Mouse (Mus musculus) lung, postnatal 0 days (tissue): ENCODE data around the gene Dvl2. TPM values are rescaled to one million over a fixed set of nuclear protein-coding genes. Genes with fewer than 3 reads are reported as not detected.

Source experiments
- ATAC-seq: fragments of 200-750 bp; cut with Nextera tagmentation; 2 replicates; pipeline ENCODE4 v1.8.0; 2017; ENCODE audit warnings: moderate library complexity
- DNase-seq: peaks from one replicate; pipeline ENCODE4 v3.0.0-alpha.2; 2016; ENCODE audit warnings: low spot score
- H3K27ac ChIP-seq: fragments of 300-500 bp; sonication (generic); 2 replicates; pipeline ENCODE4 v1.5.1; 2014; ENCODE audit warnings: antibody characterized with exemption, mild to moderate bottlenecking, low read length, mixed read lengths
- H3K27me3 ChIP-seq: fragments of 300-500 bp; sonication (generic); replicated peaks from 2 replicates; pipeline ENCODE4 v1.6.1; 2014; ENCODE audit warnings: low read length, mixed read lengths; ENCODE audit not compliant: insufficient read depth
- H3K36me3 ChIP-seq: fragments of 300-500 bp; sonication (generic); 2 replicates; pipeline ENCODE4 v1.6.1; 2014; ENCODE audit warnings: low read length, mixed read lengths; ENCODE audit not compliant: insufficient read depth
- H3K4me1 ChIP-seq: fragments of 300-500 bp; sonication (generic); 2 replicates; pipeline ENCODE4 v1.6.1; 2014; ENCODE audit warnings: antibody characterized with exemption, low read depth, low read length, mixed read lengths; ENCODE audit not compliant: insufficient read depth
- H3K4me2 ChIP-seq: fragments of 300-500 bp; sonication (generic); replicated peaks from 2 replicates; pipeline ENCODE4 v1.6.1; 2014; ENCODE audit warnings: low read depth, mild to moderate bottlenecking, low read length, moderate library complexity, mixed read lengths
- H3K4me3 ChIP-seq: fragments of 300-500 bp; sonication (generic); 2 replicates; pipeline ENCODE4 v1.5.1; 2014; ENCODE audit warnings: low read depth, low read length
- H3K9ac ChIP-seq: fragments of 300-500 bp; sonication (generic); replicated peaks from 2 replicates; pipeline ENCODE4 v1.6.1; 2014; ENCODE audit warnings: low read depth, mild to moderate bottlenecking
- H3K9me3 ChIP-seq: fragments of 300-500 bp; sonication (generic); 2 replicates; pipeline ENCODE4 v1.6.1; 2016; ENCODE audit warnings: low read length, mixed read lengths
- CTCF ChIP-seq: IDR thresholded peaks from 2 replicates; pipeline ENCODE4 v1.5.1; 2016; ENCODE audit warnings: antibody characterized with exemption, mild to moderate bottlenecking
- EP300 ChIP-seq: IDR thresholded peaks from 2 replicates; pipeline ENCODE4 v1.6.1; 2016; ENCODE audit warnings: antibody characterized with exemption, mild to moderate bottlenecking, control low read depth
- WGBS: fragments of 180-500 bp; shearing (Covaris S2); extraction: QIAGEN DNeasy Blood & Tissue Kit; methylation state at CpG from one replicate; pipeline ENCODE4 v1.1.7; 2014; 5-methylcytosine and 5-hydroxymethylcytosine counted together
- polyA plus RNA-seq: library from polyadenylated mRNA; unstranded; fragments of >200 nt; fragmentation: Nextera tagmentation; extraction: Ambion mirVana; gene quantifications from 2 replicates; pipeline ENCODE4 v1.2.1, GENCODE M21; 2015

The Dvl2 gene
- polyA plus RNA-seq, 1 experiment from 2014 or later, result 14.6 TPM

GRCm38 (mm10) chr11:69966860-69967517 is 33.4 kb upstream of the Dvl2 start:
- Histone ChIP-seq H3K4me2 (peak overlapping the region; percentile 64), H3K27ac (peak overlapping the region; percentile 87; the same call in 1 of the 2 replicates), H3K9ac (peak overlapping the region; percentile 50; the same call in 1 of the 2 replicates), H3K27me3 (peaks cover 16% of the 10 kb centered on the region), H3K36me3 (peaks cover 11% of the 10 kb centered on the region), H3K4me3 (peak overlapping the region; percentile 49), H3K9me3 (no peaks in the 10 kb centered on the region), H3K4me1 (no peaks in the 10 kb centered on the region)
- no peak for ATAC-seq
- no peak for DNase-seq
- TF ChIP-seq CTCF, result no peak
- TF ChIP-seq EP300, result no peak
- 34% methylated on average over 17 of the region's 17 CpGs for WGBS

- TF ChIP-seq EP300 (no peak), CTCF (no peak)
- H3K4me2 ChIP-seq, result no peak overlapping the region
- H3K27me3 ChIP-seq, result peaks cover 16% of the 10 kb centered on the region
- no peaks in the 10 kb centered on the region for H3K4me1 ChIP-seq
- no peak overlapping the region for H3K4me3 ChIP-seq
- 72% methylated on average over 4 of the region's 4 CpGs for WGBS
- H3K36me3 ChIP-seq, result peaks cover 15% of the 10 kb centered on the region
- DNase-seq (no peak), ATAC-seq (no peak)
- H3K9me3 ChIP-seq, result no peaks in the 10 kb centered on the region
- H3K27ac ChIP-seq, result no peak overlapping the region
- no peak overlapping the region for H3K9ac ChIP-seq
Measured at GRCm38 (mm10) chr11:69968793-69969192, 31.6 kb upstream of the Dvl2 start.

- H3K27me3 ChIP-seq, result peaks cover 9% of the 10 kb centered on the region
- TF ChIP-seq EP300 (no peak), CTCF (no peak)
- WGBS, result 72% methylated on average over 6 of the region's 6 CpGs
- peaks cover 27% of the 10 kb centered on the region for H3K36me3 ChIP-seq
- H3K4me2 ChIP-seq, result no peak overlapping the region
- H3K27ac ChIP-seq, result no peak overlapping the region
- no peak overlapping the region for H3K9ac ChIP-seq
- H3K9me3 ChIP-seq, result no peaks in the 10 kb centered on the region
- H3K4me1 ChIP-seq, result no peaks in the 10 kb centered on the region
- DNase-seq (no peak), ATAC-seq (no peak)
- H3K4me3 ChIP-seq, result no peak overlapping the region
Measured at GRCm38 (mm10) chr11:69970222-69970621, 30.2 kb upstream of the Dvl2 start.

- Histone ChIP-seq H3K9me3 (no peaks in the 10 kb centered on the region), H3K4me2 (no peak overlapping the region), H3K4me1 (no peaks in the 10 kb centered on the region), H3K27me3 (0 out of 2 replicates have a peak, but pooled peaks cover 5% of the 10 kb centered on the region), H3K27ac (no peak overlapping the region), H3K36me3 (peaks cover 29% of the 10 kb centered on the region), H3K4me3 (no peak overlapping the region), H3K9ac (no peak overlapping the region)
- ATAC-seq, result no peak
- WGBS, result 77% methylated on average over 3 of the region's 3 CpGs
- TF ChIP-seq CTCF, result no peak
- no peak for TF ChIP-seq EP300
- no peak for DNase-seq
Measured at GRCm38 (mm10) chr11:69970775-69971174, 29.6 kb upstream of the Dvl2 start.

- WGBS, result 88% methylated on average over 2 of the region's 2 CpGs
- H3K36me3 ChIP-seq, result peaks cover 28% of the 10 kb centered on the region
Measured at GRCm38 (mm10) chr11:69974907-69975306, 25.5 kb upstream of the Dvl2 start.

GRCm38 (mm10) chr11:69976271-69976670 is 24.1 kb upstream of the Dvl2 start:
- Histone ChIP-seq H3K4me3 (no peak overlapping the region), H3K4me1 (peaks cover 6% of the 10 kb centered on the region; the same call in 1 of the 2 replicates), H3K4me2 (no peak overlapping the region), H3K9ac (no peak overlapping the region), H3K27me3 (no peaks in the 10 kb centered on the region), H3K9me3 (no peaks in the 10 kb centered on the region), H3K36me3 (peaks cover 23% of the 10 kb centered on the region; the same call in 1 of the 2 replicates), H3K27ac (no peak overlapping the region)
- WGBS, result 83% methylated on average over 4 of the region's 4 CpGs
- no peak for ATAC-seq
- TF ChIP-seq EP300, result no peak
- TF ChIP-seq CTCF, result no peak
- DNase-seq, result no peak

More at GRCm38 (mm10) chr11:69974907-69975306, 25.5 kb upstream of the Dvl2 start:
- Histone ChIP-seq H3K9ac (no peak overlapping the region), H3K27ac (no peak overlapping the region), H3K4me3 (no peak overlapping the region), H3K9me3 (no peaks in the 10 kb centered on the region), H3K4me2 (no peak overlapping the region), H3K27me3 (no peaks in the 10 kb centered on the region), H3K4me1 (peaks cover 6% of the 10 kb centered on the region; the same call in 1 of the 2 replicates)
- no peak for ATAC-seq
- DNase-seq, result no peak
- TF ChIP-seq CTCF (no peak), EP300 (no peak)
